Mouse (Mus musculus): ENCODE results near the gene Rapgef5. TPM values are rescaled to one million over a fixed set of nuclear protein-coding genes. Genes with fewer than 3 reads are reported as not detected.
A peak's percentile ranks its signal among the peaks of the same experiment; 100 is the strongest.

The Rapgef5 gene
- polyA plus RNA-seq, 1 experiment, result 50.9 TPM

DNA sequence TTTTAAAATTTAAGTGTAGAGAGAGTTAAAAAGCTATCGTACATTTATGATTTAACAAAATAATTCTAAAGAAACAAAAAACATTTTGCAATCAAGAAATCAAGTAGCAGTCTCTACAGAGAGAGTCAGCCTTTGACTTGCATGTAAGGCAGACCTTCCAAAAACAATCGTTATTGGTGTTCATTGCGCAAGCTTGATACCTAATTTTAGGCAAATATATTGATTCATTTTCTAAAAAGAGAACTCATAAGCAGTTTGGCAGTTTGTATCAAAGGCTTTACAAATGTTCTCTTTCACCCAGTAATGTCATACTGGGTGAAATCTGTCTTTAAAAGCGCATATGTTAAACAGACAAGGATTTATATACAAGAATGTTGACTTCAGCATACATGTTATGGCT is 208.7 kb downstream of the Rapgef5 start:
- DNase-seq (ENCODE audit: low read depth), result no peak
- no peak for TF ChIP-seq POLR2A (IDR thresholded peaks at IDR 0.05; ENCODE audit: borderline replicate concordance, extremely low read depth, insufficient read depth, insufficient read length, poor library complexity, severe bottlenecking)
- no peak for TF ChIP-seq CTCF (IDR thresholded peaks at IDR 0.05; ENCODE audit: borderline replicate concordance, extremely low read depth, insufficient read depth, insufficient read length)

DNA sequence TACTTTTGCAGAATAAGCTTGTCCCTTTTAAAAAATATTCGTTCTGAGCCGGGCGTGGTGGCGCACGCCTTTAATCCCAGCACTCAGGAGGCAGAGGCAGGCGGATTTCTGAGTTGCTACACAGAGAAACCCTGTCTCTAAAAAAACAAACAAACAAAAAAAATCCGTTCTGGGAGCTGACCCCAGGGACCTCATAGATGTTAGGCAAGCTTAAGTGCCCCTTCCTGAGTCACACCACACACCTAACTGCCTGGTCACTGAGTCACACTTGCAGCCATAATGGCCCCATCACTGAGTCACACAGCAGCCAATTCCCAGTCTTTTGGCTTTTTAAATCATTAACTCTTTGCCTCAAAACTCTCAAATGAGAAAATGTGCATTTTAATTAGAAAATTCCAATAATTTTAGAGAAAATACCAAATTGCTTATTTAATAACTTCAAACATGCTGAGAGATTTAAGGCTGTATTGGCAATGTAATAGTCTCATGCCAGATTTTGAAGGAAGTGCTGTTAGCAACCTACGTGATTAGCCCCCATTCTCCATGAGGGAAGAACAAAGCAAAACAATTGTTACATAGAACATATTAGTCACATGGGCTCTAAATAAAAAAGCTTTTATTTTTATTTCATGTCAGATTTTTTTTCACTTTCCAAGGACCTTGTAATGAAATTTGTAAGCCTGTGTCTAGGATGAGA is 211.3 kb downstream of the Rapgef5 start:
- TF ChIP-seq POLR2A (IDR thresholded peaks at IDR 0.05; ENCODE audit: borderline replicate concordance, extremely low read depth, insufficient read depth, insufficient read length, poor library complexity, severe bottlenecking) (no peak), CTCF (IDR thresholded peaks at IDR 0.05; ENCODE audit: borderline replicate concordance, extremely low read depth, insufficient read depth, insufficient read length) (no peak)
- DNase-seq (ENCODE audit: low read depth), result no peak

DNA sequence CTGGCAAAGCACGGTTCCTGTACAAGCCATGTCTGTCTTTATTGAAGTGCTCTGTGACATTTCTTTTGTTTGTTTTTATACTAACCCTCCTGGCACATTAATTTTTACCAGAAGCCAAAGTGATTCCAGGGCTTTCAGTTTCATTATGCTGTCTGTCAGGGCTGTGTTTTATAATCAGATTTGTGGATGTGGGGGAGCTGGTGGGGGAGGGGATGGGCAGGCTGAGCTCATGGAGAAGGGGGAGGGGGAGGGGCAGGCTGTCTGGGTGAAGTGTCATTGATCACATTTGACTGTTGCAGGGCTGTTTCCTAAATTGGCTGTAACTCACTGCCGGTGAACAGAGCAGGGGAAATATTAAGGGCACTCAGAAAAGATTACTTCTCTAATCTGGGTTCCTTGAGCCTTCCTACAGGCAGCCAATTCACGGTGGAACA is 211.9 kb downstream of the Rapgef5 start:
- TF ChIP-seq CTCF (IDR thresholded peaks at IDR 0.05; ENCODE audit: borderline replicate concordance, extremely low read depth, insufficient read depth, insufficient read length), result no peak
- TF ChIP-seq POLR2A (IDR thresholded peaks at IDR 0.05; ENCODE audit: borderline replicate concordance, extremely low read depth, insufficient read depth, insufficient read length, poor library complexity, severe bottlenecking), result no peak
- peak; percentile 85 for DNase-seq (ENCODE audit: low read depth)

DNA sequence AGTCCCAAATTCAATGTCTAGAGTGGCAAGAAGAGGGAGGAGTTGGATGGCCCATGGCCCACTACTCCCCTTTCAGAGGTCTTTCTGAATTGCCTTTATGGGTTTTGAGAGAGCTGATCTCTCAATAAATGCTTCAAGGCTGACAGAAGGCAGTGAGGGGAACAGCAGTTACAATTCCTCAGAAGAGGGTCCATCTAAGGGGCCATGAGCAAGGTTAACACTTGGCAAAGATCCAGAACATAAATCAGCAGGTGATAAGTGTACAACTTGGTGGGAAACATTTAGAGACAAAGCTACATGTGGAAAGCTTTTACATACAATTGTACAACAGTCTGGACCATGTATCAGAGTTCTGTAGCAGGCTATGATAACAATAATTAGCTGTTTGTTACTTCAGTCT is 217.3 kb downstream of the Rapgef5 start:
- DNase-seq (ENCODE audit: low read depth), result no peak
- no peak for TF ChIP-seq CTCF (IDR thresholded peaks at IDR 0.05; ENCODE audit: borderline replicate concordance, extremely low read depth, insufficient read depth, insufficient read length)
- TF ChIP-seq POLR2A (IDR thresholded peaks at IDR 0.05; ENCODE audit: borderline replicate concordance, extremely low read depth, insufficient read depth, insufficient read length, poor library complexity, severe bottlenecking), result no peak

DNA sequence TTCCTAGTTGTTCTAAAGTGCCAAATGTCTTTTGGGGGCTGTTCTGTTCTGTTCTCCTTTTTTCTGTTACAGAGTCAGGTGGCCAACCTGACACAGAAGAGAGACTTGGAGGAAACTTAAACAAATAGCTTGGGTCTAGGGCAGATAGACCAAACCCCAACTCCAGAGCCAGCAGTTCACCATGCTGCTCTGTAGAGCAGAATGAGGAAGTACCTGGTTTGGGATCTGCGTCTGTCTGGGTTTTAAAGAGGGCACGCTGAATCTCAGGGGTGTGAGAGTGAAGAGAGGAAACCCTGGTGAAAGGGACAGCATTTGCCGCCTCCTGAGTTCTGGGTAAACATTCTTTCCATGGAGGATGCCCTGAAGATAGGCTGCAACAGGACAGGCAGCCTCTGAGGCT is 219.9 kb downstream of the Rapgef5 start:
- no peak for TF ChIP-seq POLR2A (IDR thresholded peaks at IDR 0.05; ENCODE audit: borderline replicate concordance, extremely low read depth, insufficient read depth, insufficient read length, poor library complexity, severe bottlenecking)
- TF ChIP-seq CTCF (IDR thresholded peaks at IDR 0.05; ENCODE audit: borderline replicate concordance, extremely low read depth, insufficient read depth, insufficient read length), result no peak
- DNase-seq (ENCODE audit: low read depth), result no peak

DNA sequence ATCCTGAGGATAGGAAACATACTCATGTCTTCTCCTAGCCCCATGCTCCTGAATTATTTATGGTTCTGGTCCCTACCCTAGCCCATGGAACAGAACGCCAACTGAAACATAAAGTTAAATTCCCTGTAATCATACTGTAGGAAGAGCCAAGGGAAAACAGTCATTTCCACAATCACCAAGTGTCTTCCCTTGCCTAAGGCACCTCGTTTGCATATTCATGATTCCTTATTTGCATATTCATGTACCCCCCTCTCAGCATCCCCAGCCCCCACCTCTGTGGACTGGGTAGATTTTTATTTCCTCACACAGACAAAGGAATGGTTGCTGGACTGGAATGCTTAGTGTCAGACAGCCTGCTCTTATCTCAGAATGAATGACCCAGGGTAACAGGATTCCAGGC is 220.6 kb downstream of the Rapgef5 start:
- peak; percentile 92 for DNase-seq (ENCODE audit: low read depth)
- TF ChIP-seq POLR2A (IDR thresholded peaks at IDR 0.05; ENCODE audit: borderline replicate concordance, extremely low read depth, insufficient read depth, insufficient read length, poor library complexity, severe bottlenecking), result no peak
- no peak for TF ChIP-seq CTCF (IDR thresholded peaks at IDR 0.05; ENCODE audit: borderline replicate concordance, extremely low read depth, insufficient read depth, insufficient read length)

DNA sequence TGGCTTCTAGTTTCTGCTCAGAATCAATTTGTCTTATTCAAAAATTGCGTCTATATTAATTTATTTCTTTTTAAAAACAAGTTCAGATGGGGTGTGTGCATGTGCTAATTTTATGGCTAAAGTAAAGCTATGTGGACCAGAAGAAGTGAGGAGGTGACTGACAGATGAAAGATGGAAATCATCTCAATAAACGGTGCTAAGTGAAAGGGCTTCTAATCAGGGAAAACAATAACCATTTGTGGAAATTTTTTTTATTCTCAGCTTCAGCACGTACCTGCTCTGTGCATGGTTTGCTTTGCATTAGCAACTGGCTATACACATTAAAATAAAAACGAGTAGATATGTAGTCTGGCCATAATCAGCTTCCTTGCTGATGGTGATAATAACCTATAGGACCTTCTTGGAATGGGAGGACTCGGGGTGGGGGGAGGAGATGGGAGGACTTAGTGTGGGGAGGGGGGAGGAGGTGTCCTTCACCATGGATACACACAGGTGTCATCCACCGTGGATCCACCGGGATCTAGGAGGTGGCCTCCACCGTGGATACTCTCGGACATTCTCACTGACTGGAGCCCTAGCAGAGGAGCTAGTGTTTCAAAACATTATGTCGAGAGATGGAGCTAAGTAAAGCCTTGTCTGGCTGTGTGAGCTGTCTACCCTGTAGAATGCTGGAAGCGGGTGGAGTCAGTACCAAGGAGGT is 221.2 kb downstream of the Rapgef5 start:
- DNase-seq (ENCODE audit: low read depth), result no peak
- TF ChIP-seq POLR2A (IDR thresholded peaks at IDR 0.05; ENCODE audit: borderline replicate concordance, extremely low read depth, insufficient read depth, insufficient read length, poor library complexity, severe bottlenecking) (no peak), CTCF (IDR thresholded peaks at IDR 0.05; ENCODE audit: borderline replicate concordance, extremely low read depth, insufficient read depth, insufficient read length) (no peak)

DNA sequence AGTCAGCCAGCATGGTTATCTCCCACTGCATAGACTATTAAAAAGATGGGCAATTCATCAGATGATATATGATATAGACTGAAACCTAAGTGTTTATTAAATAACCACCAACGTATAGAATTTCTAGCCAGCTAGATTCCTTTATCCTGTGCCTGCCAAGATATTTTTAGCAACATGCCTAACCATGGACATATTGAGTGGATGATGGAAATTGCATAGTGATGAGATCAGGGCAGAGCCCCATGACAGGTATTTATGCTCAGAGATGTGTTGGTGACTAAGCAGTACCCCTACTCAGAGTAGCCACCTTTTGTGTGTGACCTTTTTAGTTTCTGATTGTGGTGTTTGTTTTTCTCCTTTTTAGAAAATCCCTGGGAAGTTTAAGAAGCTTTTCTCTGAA is 226.2 kb downstream of the Rapgef5 start:
- DNase-seq (ENCODE audit: low read depth), result no peak
- TF ChIP-seq POLR2A (IDR thresholded peaks at IDR 0.05; ENCODE audit: borderline replicate concordance, extremely low read depth, insufficient read depth, insufficient read length, poor library complexity, severe bottlenecking) (no peak), CTCF (IDR thresholded peaks at IDR 0.05; ENCODE audit: borderline replicate concordance, extremely low read depth, insufficient read depth, insufficient read length) (no peak)

DNA sequence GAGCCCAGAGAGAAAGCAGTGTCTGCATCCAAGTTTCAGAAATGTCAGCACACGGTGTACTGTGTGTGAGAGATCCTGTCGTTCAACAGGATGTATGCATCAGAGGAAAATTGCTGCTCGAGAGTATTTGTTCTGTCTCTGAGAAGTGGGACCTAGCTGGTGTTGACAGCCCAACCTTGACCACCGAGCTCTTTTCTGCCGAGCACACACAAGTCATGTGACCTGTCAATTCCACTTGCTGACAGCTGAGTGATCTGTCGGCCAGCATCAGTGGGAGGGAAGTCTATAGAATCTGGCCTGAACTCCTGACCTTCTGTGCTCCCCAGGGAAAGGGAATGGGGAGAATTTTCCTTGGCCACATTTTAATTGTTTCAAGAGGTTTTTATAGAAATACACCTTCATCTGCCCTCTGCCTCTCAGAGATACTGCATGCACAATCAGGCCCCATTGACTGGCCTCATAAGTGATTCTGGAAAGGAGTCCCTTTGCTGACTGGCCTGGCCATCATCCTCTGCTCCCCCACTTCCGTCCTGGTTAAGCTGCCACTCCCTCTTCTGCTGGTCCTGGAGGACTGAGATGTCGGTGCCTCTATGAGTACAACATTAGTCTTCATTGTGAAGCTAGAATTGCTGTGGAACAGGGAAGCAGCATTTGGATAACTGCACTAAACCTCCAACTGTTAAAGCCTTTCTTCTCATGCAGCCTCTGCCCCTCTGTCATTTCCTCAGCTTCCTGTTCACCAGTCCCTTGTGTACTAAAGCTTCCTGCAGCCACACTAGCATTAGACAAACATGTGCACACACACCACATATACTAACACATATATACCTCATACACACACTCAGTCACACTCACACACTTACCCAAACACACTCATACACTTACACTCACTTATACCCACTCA is 228.6 kb downstream of the Rapgef5 start:
- TF ChIP-seq POLR2A (IDR thresholded peaks at IDR 0.05; ENCODE audit: borderline replicate concordance, extremely low read depth, insufficient read depth, insufficient read length, poor library complexity, severe bottlenecking), result no peak
- no peak for DNase-seq (ENCODE audit: low read depth)

DNA sequence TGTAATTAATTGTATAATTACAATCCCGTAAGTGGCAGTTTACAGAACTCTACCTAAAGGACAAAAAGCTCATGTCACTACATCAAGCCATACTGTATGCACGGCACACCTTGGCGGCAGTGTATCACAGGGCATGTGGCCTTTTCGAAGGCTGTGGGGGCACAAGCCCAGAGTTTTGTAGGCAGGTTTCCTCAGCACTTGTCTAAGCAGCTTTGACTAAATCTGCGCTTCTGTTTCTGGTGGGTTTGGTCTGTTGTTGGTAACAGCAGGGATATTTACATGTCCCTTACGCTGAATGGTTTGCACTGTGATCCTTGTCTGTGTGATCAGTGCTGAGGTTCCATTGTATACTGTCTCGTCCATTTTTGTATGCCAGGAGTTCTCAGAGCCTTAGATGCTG is 230.3 kb downstream of the Rapgef5 start:
- TF ChIP-seq POLR2A (IDR thresholded peaks at IDR 0.05; ENCODE audit: borderline replicate concordance, extremely low read depth, insufficient read depth, insufficient read length, poor library complexity, severe bottlenecking), result no peak
- TF ChIP-seq CTCF (IDR thresholded peaks at IDR 0.05; ENCODE audit: borderline replicate concordance, extremely low read depth, insufficient read depth, insufficient read length), result no peak

DNA sequence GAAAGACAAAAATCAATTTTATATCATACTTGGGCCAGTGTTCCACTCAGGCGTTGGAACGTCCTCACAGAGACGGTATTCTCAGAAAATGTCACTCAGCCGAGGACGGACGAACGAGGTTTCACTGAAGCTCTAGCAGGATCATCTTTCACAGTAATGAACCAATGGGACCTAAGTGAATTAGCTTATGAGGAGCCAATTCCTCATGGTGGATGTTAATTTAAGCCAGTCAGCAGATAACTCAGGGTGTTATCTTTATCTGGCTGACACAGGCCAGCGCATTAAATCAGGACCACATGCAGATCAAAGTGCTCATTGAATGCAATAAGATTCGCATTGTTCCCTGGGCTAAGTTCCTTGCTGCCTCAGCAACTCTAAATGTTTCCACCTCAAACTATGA is 234.8 kb downstream of the Rapgef5 start:
- DNase-seq (ENCODE audit: low read depth), result peak; percentile 81

More for the DNA sequence above, 230.3 kb downstream of the Rapgef5 start:
- no peak for DNase-seq (ENCODE audit: low read depth)

More for the DNA sequence above, 234.8 kb downstream of the Rapgef5 start:
- no peak for TF ChIP-seq POLR2A (IDR thresholded peaks at IDR 0.05; ENCODE audit: borderline replicate concordance, extremely low read depth, insufficient read depth, insufficient read length, poor library complexity, severe bottlenecking)
- no peak for TF ChIP-seq CTCF (IDR thresholded peaks at IDR 0.05; ENCODE audit: borderline replicate concordance, extremely low read depth, insufficient read depth, insufficient read length)

Data from brain, embryonic 14.5 days (tissue).